Mouse (Mus musculus): ENCODE measurements around the gene Gbp10.
"Not testable (repeated sequence)": the region's sequence is repeated elsewhere in the genome, so short reads cannot be mapped to it uniquely, and the experiment has no call there.

Gbp10 gene

DNA sequence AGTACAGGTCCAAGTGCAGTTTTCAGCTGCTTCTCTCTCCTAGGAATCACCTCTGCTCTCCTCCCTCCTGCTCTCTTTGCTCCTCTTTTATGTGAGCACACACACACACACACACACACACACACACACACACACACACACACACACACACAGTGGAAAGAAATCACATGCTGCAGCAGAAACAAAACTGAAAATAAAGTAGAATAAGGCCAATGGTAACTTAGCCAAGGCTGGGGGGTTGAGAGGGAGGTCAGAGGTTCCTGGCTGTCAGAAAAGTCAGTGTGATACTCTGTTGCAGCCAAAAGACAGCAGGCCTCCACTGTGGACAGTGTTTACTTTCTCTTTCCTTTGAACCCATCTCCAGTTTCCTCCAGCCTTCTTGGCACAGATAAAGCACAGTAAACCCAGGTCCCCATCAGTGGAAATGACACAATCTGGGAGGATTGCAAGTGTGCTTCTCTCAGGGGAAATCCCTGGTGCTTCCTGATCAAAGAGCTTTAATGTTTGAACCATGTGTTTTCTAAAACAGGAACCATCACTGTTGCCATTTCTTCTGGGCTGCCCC lies at the start of gene Gbp10:
Gene Gbp10, minus strand, starts transcription at position 51 of the 565 bp plus-strand sequence.
- DNase-seq (ENCODE audit: extremely low spot score, low read depth, low spot score) = not testable (repeated sequence)

DNA sequence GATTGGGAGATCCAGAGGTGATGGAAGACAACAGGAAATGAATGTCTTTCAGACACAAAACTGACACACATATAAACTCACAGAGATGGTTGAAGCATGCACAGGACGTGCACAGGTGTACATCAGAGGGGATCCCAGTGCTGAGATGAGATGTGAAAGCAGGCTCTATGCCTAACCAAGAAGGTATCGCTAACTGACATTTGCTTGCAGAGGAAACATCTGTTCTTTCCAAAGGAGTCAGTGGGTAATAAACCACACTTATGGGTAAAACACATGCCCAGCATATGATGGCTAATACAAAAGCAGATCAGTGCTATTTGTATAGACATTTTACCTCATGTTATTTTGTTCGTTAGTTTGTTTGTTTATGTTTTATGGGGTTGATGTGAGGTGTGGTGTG lies 21.3 kb upstream of the Gbp10 start:
- DNase-seq (ENCODE audit: extremely low spot score, low read depth, low spot score) = not testable (repeated sequence)

DNA sequence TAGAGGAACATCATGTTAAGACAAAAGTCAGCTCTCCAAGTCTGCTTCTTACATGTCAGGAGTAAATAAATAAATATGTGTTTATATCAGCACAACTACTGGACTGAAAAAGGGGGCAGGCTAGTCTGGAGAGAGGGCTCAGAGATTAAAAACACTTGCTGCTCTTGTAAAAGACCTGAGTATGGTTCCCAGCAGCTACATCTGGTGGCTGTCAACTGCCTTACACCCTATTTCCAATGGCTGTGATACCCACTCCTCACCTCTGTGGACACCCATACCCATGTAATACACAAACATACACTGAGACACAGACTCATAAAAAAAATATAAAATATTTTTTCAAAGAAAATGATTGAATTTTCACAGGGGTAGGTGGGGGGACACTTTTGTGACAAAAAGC lies 13.2 kb upstream of the Gbp10 start:
- no peak for DNase-seq (ENCODE audit: extremely low spot score, low read depth, low spot score)

DNA sequence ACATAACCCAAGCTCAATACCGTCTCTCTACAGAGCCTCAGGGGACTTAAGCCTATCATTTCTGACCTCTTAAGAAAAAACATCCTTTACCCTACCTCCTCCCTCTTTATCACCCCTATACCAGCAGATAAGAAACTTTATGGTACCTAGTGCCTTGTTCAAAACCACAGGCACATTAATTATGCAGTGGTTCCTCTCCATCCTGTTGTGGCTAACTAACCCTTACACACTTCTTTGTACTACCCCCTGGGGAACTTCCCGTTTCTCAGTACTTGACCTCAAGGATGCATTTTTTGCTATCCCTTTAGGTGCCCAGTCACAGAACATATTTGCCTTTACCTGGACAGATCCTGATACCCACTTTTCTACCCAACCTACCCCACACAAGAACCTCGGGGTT lies 5.4 kb upstream of the Gbp10 start:
- DNase-seq (ENCODE audit: extremely low spot score, low read depth, low spot score) = not testable (repeated sequence)

DNA sequence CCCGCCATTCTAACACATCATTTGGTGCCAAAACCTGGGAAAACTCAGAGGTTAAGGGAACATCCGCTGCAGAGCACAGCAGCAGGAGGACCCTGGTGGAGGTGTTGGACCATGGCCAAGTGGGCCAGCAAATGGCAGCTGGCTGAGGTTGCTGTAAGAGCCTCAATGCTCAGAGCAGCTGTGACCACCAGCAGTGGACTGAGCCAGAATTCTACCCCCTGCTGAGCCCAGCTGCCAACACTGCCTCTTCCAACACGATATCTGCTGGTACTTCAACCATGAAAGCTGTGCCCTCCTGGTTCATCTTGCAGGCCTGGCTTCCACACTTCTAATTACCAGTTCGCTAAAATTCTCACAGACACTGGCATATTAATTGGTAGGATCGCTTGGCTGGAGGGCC lies 1.6 kb upstream of the Gbp10 start:
- DNase-seq (ENCODE audit: extremely low spot score, low read depth, low spot score) = not testable (repeated sequence)

DNA sequence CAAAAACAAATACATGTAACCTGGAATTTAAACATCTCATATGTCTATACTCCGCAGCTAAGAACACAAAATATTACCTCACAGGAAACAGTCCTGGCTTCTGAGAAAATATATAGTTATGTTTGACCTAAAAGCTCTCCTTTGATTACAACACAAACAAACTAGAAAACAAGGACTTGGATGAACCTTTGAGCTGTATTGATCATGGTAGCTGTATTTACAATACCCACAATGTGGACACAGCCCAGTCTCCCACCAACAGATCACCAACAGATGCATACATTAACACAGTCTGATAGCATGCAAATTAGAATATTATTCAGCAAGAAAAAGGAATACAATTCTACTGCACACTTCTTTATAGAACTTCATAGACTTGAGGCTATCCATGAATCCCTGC lies 931 bp downstream of the Gbp10 start:
- DNase-seq (ENCODE audit: extremely low spot score, low read depth, low spot score) = not testable (repeated sequence)

DNA sequence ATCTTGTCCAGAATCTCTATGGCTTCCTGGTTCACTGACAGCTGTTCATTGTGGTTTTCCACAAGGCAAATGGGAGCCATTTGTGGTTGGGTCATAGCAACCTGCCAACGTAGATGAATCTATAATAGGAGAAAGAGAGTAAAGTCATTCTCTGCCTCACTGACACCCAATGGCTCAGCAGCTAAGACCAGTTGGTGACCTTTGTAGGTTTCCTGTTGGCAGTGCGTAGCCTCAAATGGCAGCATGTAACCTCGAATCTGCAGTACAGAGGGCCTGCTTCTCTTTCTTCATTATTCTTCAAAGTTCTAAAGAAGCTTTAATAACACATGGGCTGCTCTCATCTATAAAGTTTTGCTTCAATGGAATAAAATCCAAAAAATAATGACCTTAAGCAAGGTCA lies 3.3 kb downstream of the Gbp10 start:
- not testable (repeated sequence) for DNase-seq (ENCODE audit: extremely low spot score, low read depth, low spot score)

DNA sequence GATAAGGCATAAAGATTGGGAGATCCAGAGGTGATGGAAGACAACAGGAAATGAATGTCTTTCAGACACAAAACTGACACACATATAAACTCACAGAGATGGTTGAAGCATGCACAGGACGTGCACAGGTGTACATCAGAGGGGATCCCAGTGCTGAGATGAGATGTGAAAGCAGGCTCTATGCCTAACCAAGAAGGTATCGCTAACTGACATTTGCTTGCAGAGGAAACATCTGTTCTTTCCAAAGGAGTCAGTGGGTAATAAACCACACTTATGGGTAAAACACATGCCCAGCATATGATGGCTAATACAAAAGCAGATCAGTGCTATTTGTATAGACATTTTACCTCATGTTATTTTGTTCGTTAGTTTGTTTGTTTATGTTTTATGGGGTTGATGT lies 30.4 kb downstream of the Gbp10 start:
- not testable (repeated sequence) for DNase-seq (ENCODE audit: extremely low spot score, low read depth, low spot score)

DNA sequence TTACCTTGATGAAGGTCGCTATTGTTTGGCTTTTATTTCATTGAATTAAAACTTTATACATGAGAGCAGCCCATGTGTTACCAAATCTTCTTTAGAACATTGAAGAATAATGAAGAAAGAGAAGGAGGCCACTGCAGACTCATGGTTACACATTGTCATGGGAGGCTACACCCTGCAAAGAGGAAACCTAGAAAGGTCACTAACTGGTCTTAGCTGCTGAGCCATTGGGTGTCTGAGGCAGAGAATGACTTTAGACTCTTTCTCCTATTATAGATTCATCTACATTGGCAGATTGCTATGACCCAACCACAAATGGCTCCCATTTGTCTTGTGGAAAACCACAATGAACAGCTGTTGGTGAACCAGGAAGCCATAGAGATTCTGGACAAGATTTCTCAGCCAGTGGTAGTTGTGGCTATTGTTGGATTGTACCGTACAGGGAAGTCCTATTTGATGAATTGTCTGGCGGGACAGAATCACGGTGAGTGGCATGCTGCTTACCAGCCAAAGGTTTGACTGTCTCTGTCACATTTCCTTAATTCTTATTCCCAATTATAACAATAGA lies 38.5 kb downstream of the Gbp10 start:
- DNase-seq (ENCODE audit: extremely low spot score, low read depth, low spot score) = not testable (repeated sequence)

DNA sequence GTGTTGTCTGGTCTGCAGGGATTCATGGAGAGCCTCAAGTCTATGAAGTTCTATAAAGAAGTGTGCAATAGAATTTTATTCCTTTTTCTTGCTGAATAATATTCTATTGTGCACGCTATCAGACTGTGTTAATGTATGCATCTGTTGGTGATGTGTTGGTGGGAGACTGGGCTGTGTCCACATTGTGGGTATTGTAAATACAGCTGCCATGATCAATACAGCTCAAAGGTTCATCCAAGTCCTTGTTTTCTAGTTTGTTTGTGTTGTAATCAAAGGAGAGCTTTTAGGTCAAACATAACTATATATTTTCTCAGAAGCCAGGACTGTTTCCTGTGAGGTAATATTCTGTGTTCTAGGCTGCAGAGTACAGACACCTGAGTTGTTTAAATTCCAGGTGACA lies 40.2 kb downstream of the Gbp10 start:
- DNase-seq (ENCODE audit: extremely low spot score, low read depth, low spot score) = not testable (repeated sequence)

DNA sequence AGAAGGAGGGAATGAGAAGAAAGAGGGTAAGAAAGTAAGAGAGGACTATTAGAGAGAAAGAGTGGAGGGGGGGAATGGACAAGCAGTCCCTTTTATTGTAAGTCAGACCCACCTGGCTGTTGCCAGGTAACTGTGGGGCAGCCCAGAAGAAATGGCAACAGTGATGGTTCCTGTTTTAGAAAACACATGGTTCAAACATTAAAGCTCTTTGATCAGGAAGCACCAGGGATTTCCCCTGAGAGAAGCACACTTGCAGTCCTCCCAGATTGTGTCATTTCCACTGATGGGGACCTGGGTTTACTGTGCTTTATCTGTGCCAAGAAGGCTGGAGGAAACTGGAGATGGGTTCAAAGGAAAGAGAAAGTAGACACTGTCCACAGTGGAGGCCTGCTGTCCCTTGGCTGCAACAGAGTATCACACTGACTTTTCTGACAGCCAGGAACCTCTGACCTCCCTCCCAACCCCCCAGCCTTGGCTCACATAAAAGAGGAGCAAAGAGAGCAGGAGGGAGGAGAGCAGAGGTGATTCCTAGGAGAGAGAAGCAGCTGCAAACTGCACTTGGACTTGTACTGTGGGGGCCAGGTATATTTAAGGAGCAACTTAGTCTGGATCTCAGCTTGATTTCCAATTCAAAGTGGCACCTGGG lies 41.3 kb downstream of the Gbp10 start:
- DNase-seq (ENCODE audit: extremely low spot score, low read depth, low spot score) = not testable (repeated sequence)

DNA sequence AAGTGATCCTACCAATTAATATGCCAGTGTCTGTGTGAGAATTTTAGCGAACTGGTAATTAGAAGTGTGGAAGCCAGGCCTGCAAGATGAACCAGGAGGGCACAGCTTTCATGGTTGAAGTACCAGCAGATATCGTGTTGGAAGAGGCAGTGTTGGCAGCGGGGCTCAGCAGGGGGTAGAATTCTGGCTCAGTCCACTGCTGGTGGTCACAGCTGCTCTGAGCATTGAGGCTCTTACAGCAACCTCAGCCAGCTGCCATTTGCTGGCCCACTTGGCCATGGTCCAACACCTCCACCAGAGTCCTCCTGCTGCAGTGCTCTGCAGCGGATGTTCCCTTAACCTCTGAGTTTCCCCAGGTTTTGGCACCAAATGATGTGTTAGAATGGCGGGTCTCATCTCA lies 43.0 kb downstream of the Gbp10 start:
- DNase-seq (ENCODE audit: extremely low spot score, low read depth, low spot score) = not testable (repeated sequence)

DNA sequence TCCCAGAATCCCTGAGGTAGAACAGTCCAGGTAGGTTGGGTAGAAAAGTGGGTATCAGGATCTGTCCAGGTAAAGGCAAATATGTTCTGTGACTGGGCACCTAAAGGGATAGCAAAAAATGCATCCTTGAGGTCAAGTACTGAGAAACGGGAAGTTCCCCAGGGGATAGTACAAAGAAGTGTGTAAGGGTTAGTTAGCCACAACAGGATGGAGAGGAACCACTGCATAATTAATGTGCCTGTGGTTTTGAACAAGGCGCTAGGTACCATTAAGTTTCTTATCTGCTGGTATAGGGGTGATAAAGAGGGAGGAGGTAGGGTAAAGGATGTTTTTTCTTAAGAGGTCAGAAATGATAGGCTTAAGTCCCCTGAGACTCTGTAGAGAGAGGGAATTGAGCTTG lies 46.8 kb downstream of the Gbp10 start:
- DNase-seq (ENCODE audit: extremely low spot score, low read depth, low spot score) = not testable (repeated sequence)

DNA sequence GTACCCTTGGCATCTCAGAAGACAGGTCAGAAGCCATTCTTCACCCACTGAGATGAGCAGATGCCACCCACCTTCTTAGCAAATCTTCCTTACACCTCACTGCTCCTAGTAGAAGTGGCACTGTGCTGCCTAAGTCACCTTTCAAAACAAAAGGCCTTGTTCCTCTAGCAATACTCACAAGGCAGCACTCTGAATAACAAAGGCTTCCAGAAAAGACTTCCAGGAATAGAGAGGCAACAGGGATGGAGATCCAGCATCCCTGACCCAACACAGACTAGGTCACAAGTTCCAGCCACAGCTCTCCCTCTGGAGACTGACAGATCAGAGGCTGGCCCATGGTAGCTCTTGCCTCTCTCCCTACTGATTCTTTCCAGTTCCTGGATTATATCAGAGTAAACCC lies 57.9 kb downstream of the Gbp10 start:
- DNase-seq (ENCODE audit: extremely low spot score, low read depth, low spot score) = no peak

Data from hindlimb bud, embryonic 11.5 days (tissue).